Mouse (Mus musculus) lung, embryonic 14.5 days (tissue): ENCODE measurements around the gene Rftn1. TPM values are rescaled to one million over a fixed set of nuclear protein-coding genes. Genes with fewer than 3 reads are reported as not detected.

ENCODE experiments used
- ATAC-seq: fragments of 200-750 bp; cut with Nextera tagmentation; 2 replicates; pipeline ENCODE4 v1.8.0; 2017; ENCODE audit warnings: mild to moderate bottlenecking, moderate TSS enrichment, moderate library complexity; ENCODE audit not compliant: insufficient read depth
- DNase-seq: peaks from one replicate; pipeline ENCODE4 v3.0.0-alpha.2; 2015
- H3K27ac ChIP-seq: fragments of 300-500 bp; sonication (generic); 2 replicates; pipeline ENCODE4 v1.5.1; 2014; ENCODE audit warnings: low read depth, mild to moderate bottlenecking, moderate library complexity
- H3K27me3 ChIP-seq: fragments of 300-500 bp; sonication (generic); 2 replicates; pipeline ENCODE4 v1.6.1; 2014; ENCODE audit warnings: low read length, control low read depth; ENCODE audit not compliant: insufficient read depth
- H3K36me3 ChIP-seq: fragments of 300-500 bp; sonication (generic); 2 replicates; pipeline ENCODE4 v1.6.1; 2014; ENCODE audit warnings: control low read depth; ENCODE audit not compliant: insufficient read depth
- H3K4me1 ChIP-seq: fragments of 300-500 bp; sonication (generic); 2 replicates; pipeline ENCODE4 v1.6.1; 2014; ENCODE audit warnings: antibody characterized with exemption, control low read depth; ENCODE audit not compliant: insufficient read depth
- H3K4me2 ChIP-seq: fragments of 300-500 bp; sonication (generic); 2 replicates; pipeline ENCODE4 v1.6.1; 2014; ENCODE audit warnings: mild to moderate bottlenecking
- H3K4me3 ChIP-seq: fragments of 300-500 bp; sonication (generic); 2 replicates; pipeline ENCODE4 v1.5.1; 2014; ENCODE audit warnings: low read depth, low read length
- H3K9ac ChIP-seq: fragments of 300-500 bp; sonication (generic); 2 replicates; pipeline ENCODE4 v1.6.1; 2014
- H3K9me3 ChIP-seq: fragments of 300-500 bp; sonication (generic); 2 replicates; pipeline ENCODE4 v1.6.1; 2016; ENCODE audit warnings: low read depth, low read length, control low read depth
- CTCF ChIP-seq: IDR thresholded peaks from 2 replicates; pipeline ENCODE4 v1.5.1; 2016; ENCODE audit warnings: antibody characterized with exemption, low read depth
- WGBS: fragments of 180-500 bp; shearing (Covaris S2); extraction: QIAGEN DNeasy Blood & Tissue Kit; methylation state at CpG from one replicate; pipeline ENCODE4 v1.1.7; 2014; 5-methylcytosine and 5-hydroxymethylcytosine counted together
- polyA plus RNA-seq: library from polyadenylated mRNA; unstranded; fragments of >200 nt; fragmentation: Nextera tagmentation; extraction: Ambion mirVana; gene quantifications from 2 replicates; pipeline ENCODE4 v1.2.1, GENCODE M21; 2014

Rftn1 gene
- polyA plus RNA-seq, 1 experiment from 2014 or later, result 19.0 TPM

DNA sequence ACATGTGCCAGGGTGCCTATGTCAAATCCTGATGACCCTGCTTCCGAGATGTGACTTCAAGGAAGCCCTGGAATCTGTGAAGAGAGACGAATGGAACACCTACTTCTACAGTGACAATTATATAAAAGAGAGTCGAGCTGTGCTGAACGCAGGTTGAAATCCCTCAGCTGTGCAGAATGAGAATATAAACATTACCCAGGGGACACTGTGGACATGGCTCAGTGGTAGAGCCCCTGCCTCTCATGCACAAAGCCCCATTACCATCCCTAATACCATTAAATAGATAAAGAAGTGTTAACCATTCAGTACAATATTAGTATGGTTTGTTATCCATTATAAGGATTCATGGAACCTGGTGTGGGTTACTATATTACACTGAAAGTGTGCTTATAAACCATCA, 7.2 kb downstream of the Rftn1 start:
- no peak for TF ChIP-seq CTCF

DNA sequence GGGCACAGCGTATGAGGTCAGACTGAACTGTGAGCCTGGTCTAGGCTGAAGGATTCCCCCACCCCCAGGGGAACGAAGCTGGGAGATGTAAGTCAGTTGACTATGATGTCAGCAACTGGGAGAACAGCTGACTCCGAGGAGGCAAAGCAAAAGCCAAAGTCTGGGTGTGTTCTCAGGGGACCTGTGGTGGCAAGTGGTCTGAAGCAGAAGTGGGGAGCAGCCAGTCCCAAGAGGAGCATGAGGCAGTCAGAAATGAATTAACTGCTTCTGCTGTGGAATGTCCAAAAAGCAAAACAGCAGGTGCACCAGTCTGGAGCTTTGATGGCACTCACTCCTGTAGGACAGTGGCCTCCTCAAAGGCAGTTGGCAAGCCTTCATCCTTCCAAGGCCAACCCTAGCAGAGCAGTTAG, 7.9 kb downstream of the Rftn1 start:
- Histone ChIP-seq H3K27ac (no peak overlapping the region), H3K9me3 (no peaks in the 10 kb centered on the region), H3K9ac (no peak overlapping the region), H3K27me3 (no peaks in the 10 kb centered on the region), H3K36me3 (0 out of 2 replicates have a peak, but pooled peaks cover 4% of the 10 kb centered on the region), H3K4me3 (no peak overlapping the region), H3K4me1 (no peaks in the 10 kb centered on the region), H3K4me2 (no peak overlapping the region)
- ATAC-seq, result no peak
- DNase-seq, result no peak
- TF ChIP-seq CTCF, result no peak
- WGBS, result 74% methylated on average over 3 of the region's 3 CpGs

More for the DNA sequence above, 7.2 kb downstream of the Rftn1 start:
- no peaks in the 10 kb centered on the region for H3K9me3 ChIP-seq
- no peaks in the 10 kb centered on the region for H3K4me1 ChIP-seq
- H3K4me2 ChIP-seq, result no peak overlapping the region
- ATAC-seq (no peak), DNase-seq (no peak)
- WGBS, result 66% methylated on average over 4 of the region's 4 CpGs
- no peak overlapping the region for H3K9ac ChIP-seq
- H3K4me3 ChIP-seq, result no peak overlapping the region
- no peaks in the 10 kb centered on the region for H3K36me3 ChIP-seq
- H3K27ac ChIP-seq, result no peak overlapping the region
- no peaks in the 10 kb centered on the region for H3K27me3 ChIP-seq

- H3K4me3 ChIP-seq, result no peak overlapping the region
- WGBS, result 79% methylated on average over 4 of the region's 4 CpGs
- no peak overlapping the region for H3K27ac ChIP-seq
- no peak overlapping the region for H3K9ac ChIP-seq
- no peak for TF ChIP-seq CTCF
- no peak for ATAC-seq
- no peak overlapping the region for H3K4me2 ChIP-seq
- H3K36me3 ChIP-seq, result 0 out of 2 replicates have a peak, but pooled peaks cover 4% of the 10 kb centered on the region
- H3K9me3 ChIP-seq, result no peaks in the 10 kb centered on the region
- H3K27me3 ChIP-seq, result no peaks in the 10 kb centered on the region
- no peaks in the 10 kb centered on the region for H3K4me1 ChIP-seq
- no peak for DNase-seq
These were observed 9.4 kb downstream of the Rftn1 start for GRCm38 (mm10) chr17:50180899-50181570.

DNA sequence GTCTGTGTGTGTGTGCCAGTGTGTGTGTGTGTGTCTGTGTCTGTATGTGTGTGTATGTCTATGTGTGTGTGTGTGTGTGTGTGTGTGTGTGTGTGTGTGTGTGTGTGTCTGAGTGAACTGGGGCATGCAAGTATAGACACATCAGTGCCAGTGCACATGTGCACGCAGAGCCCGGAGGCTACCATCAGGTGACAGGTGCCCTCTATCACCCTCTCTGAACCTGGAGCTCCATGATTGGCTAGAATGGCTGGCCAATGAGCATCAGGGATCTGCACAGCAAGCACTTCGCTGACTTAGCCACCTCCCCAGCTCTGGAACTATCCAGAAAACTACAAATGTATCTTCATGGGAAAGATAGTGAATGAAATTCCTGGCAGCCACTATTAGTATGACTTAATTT, 16.7 kb downstream of the Rftn1 start:
- ATAC-seq (no peak), DNase-seq (no peak)
- TF ChIP-seq CTCF, result no peak
- Histone ChIP-seq H3K27me3 (no peaks in the 10 kb centered on the region), H3K4me3 (no peak overlapping the region), H3K27ac (no peak overlapping the region), H3K4me2 (no peak overlapping the region), H3K4me1 (no peaks in the 10 kb centered on the region), H3K36me3 (0 out of 2 replicates have a peak, but pooled peaks cover 4% of the 10 kb centered on the region), H3K9me3 (0 out of 2 replicates have a peak, but pooled peaks cover 3% of the 10 kb centered on the region), H3K9ac (no peak overlapping the region)
- 86% methylated on average over 3 of the region's 3 CpGs for WGBS

DNA sequence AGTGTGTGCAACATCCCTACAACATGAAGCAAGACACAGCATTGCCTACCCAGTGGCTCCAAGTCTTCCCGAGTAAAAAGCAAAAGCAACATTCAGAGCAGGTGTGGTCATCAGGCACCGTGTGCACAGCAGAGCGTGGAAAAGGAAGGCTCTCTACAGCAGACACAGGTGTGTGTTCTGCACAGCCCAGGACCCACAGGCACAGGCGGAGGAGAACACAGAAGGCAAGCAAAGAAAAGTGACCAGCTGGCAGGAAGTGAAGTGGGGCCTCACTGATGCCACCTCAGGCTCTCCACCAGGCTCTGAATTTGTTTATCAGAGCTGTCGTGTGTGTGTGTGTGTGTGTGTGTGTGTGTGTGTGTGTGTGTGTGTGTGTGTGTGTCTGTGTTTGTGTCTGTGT, 17.1 kb downstream of the Rftn1 start:
- no peak for TF ChIP-seq CTCF
- Histone ChIP-seq H3K4me1 (no peaks in the 10 kb centered on the region), H3K4me2 (no peak overlapping the region), H3K27me3 (no peaks in the 10 kb centered on the region), H3K9me3 (0 out of 2 replicates have a peak, but pooled peaks cover 3% of the 10 kb centered on the region), H3K36me3 (0 out of 2 replicates have a peak, but pooled peaks cover 4% of the 10 kb centered on the region), H3K9ac (no peak overlapping the region), H3K27ac (no peak overlapping the region), H3K4me3 (no peak overlapping the region)
- DNase-seq (no peak), ATAC-seq (no peak)
- 78% methylated on average over 5 of the region's 5 CpGs for WGBS

DNA sequence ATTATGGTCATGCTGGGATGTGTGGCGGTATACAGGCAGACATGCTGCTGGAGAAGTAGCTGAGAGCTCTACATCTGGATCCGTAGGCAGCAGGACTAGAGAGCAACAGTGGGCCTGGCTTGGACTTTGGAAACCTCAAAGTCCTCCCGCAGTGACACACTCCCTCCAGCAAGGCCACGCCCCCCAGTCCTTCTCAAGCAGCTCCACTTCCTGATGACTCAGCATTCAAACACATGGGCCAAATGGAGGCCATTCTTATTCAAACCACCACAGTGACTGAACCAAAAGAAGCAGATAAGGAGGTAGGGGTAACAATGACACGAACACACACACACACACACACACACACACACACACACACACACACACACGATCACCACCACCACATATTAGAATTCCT, 17.7 kb downstream of the Rftn1 start:
- Histone ChIP-seq H3K27me3 (no peaks in the 10 kb centered on the region), H3K4me3 (no peak overlapping the region), H3K9ac (no peak overlapping the region), H3K36me3 (0 out of 2 replicates have a peak, but pooled peaks cover 3% of the 10 kb centered on the region), H3K9me3 (0 out of 2 replicates have a peak, but pooled peaks cover 3% of the 10 kb centered on the region), H3K4me1 (no peaks in the 10 kb centered on the region), H3K27ac (no peak overlapping the region), H3K4me2 (no peak overlapping the region)
- DNase-seq (no peak), ATAC-seq (no peak)
- TF ChIP-seq CTCF, result no peak
- 96% methylated on average over 6 of the region's 6 CpGs for WGBS

DNA sequence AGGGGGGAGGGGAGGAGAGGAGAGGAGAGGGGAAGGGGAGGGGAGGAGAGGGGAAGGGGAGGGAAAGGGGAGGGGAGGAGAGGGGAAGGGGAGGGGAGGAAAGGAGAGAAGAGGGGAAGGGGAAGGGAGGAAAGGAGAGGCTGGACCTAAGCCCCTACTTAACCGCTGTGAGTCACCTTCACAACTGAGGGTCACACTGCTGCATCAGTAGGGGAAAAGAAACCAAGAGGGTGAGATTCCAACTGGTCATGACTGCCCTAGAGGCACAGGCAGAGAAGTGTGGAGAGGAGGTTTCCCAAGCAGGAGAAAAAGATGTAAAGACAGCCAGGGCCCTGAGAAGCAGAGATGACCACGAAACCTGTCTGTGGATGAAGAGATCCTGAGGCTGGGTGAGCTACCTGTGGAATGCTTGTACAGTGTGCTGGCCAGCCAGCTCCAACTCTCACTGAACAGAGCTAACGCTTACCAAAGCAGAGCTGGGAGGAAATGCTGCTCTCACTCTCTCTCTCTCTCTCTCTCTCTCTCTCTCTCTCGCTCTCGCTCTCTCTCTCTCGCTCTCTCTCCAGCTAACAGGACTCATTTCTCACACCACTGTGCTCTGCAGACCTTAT, 19.4 kb downstream of the Rftn1 start:
- DNase-seq (peak; percentile 20), ATAC-seq (peak; percentile 39; the same call in 1 of the 2 replicates)
- Histone ChIP-seq H3K4me3 (no peak overlapping the region), H3K4me1 (no peaks in the 10 kb centered on the region), H3K9ac (peak overlapping the region; percentile 29; the same call in 1 of the 2 replicates), H3K27ac (0 out of 2 replicates have a peak overlapping the region, but pooled peaks have one; percentile 30), H3K27me3 (no peaks in the 10 kb centered on the region), H3K4me2 (no peak overlapping the region), H3K9me3 (0 out of 2 replicates have a peak, but pooled peaks cover 3% of the 10 kb centered on the region), H3K36me3 (no peaks in the 10 kb centered on the region)
- WGBS, result 32% methylated on average over 6 of the region's 6 CpGs
- no peak for TF ChIP-seq CTCF
